Mouse (Mus musculus) CH12.LX (cell line): ENCODE data around the gene March10. TPM values are rescaled to one million over a fixed set of nuclear protein-coding genes. Genes with fewer than 3 reads are reported as not detected.

Source experiments
- DNase-seq: peaks from one replicate; pipeline ENCODE4 v3.0.0-alpha.2; 2013; ENCODE audit errors: extremely low read depth
- H3K27ac ChIP-seq: 2 replicates; pipeline ENCODE4 v1.5.1; 2012; ENCODE audit warnings: low read depth, mild to moderate bottlenecking, control low read depth, moderate library complexity; ENCODE audit not compliant: insufficient read depth
- H3K27me3 ChIP-seq: replicated peaks from 2 replicates; pipeline ENCODE3; 2012; ENCODE audit warnings: inconsistent platforms
- H3K36me3 ChIP-seq, 2 experiments: replicated peaks in 1 of 2; 2 replicates each; pipeline versions ENCODE3 to v1.6.1; 2012; ENCODE audit warnings: inconsistent platforms in 1 of 2, low read length in 1 of 2, mild to moderate bottlenecking in 1 of 2, mixed read lengths in 1 of 2, moderate library complexity in 1 of 2; ENCODE audit not compliant: control insufficient read depth in 1 of 2, insufficient read depth in 1 of 2
- H3K4me1 ChIP-seq, 2 experiments: 2 replicates each; pipeline ENCODE4 v1.6.1; 2012; ENCODE audit warnings: inconsistent platforms in 1 of 2, moderate library complexity in 1 of 2; ENCODE audit not compliant: insufficient read depth in 2 of 2, control insufficient read depth in 1 of 2
- H3K4me2 ChIP-seq: 2 replicates; pipeline ENCODE4 v1.6.1; 2012; ENCODE audit warnings: low read depth, mild to moderate bottlenecking, control low read depth; ENCODE audit not compliant: poor library complexity, insufficient read depth, severe bottlenecking
- H3K4me3 ChIP-seq, 3 experiments: fragments of 150-350 bp in 1 of 3; sonication (generic) in 1 of 3; replicated peaks in 1 of 3; 2 replicates each; pipeline versions ENCODE3 to v1.5.1; 2011 to 2012; ENCODE audit warnings: low read depth in 2 of 3, low read length in 2 of 3, mild to moderate bottlenecking in 2 of 3, moderate library complexity in 2 of 3, control low read depth in 1 of 3, improper control_type of control experiment in 1 of 3, inconsistent platforms in 1 of 3, mixed read lengths in 1 of 3; ENCODE audit not compliant: poor library complexity in 1 of 3
- H3K79me2 ChIP-seq: replicated peaks from 2 replicates; pipeline ENCODE4 v1.6.1; 2012; ENCODE audit warnings: mild to moderate bottlenecking, moderate library complexity; ENCODE audit not compliant: control insufficient read depth, poor library complexity, insufficient read depth, severe bottlenecking; ENCODE audit errors: extremely low read depth
- H3K9ac ChIP-seq: 2 replicates; pipeline ENCODE4 v1.6.1; 2012; ENCODE audit warnings: low read depth, mild to moderate bottlenecking, control low read depth, moderate library complexity; ENCODE audit not compliant: insufficient read depth
- H3K9me3 ChIP-seq: replicated peaks from 2 replicates; pipeline ENCODE3; 2012; ENCODE audit warnings: low read length, inconsistent platforms, mixed read lengths
- BHLHE40 ChIP-seq: IDR thresholded peaks from 2 replicates; pipeline ENCODE4 v1.6.1; 2011; ENCODE audit warnings: mild to moderate bottlenecking, low read depth, low read length, improper control_type of control experiment
- CHD1 ChIP-seq: IDR thresholded peaks from 2 replicates; pipeline ENCODE4 v1.6.1; 2012; ENCODE audit warnings: low read depth, low read length, improper control_type of control experiment, inconsistent platforms
- CTCF ChIP-seq, 2 experiments: IDR thresholded peaks in 1 of 2; conservative IDR thresholded peaks in 1 of 2; 2 replicates each; pipeline ENCODE4 v1.5.1; 2011 to 2012; ENCODE audit warnings: low read depth in 2 of 2, low read length in 2 of 2, improper control_type of control experiment in 1 of 2, inconsistent platforms in 1 of 2, mild to moderate bottlenecking in 1 of 2, moderate library complexity in 1 of 2
- E2F4 ChIP-seq: IDR thresholded peaks from 2 replicates; pipeline ENCODE4 v1.6.1; 2011; ENCODE audit warnings: low read depth, low read length, improper control_type of control experiment; ENCODE audit not compliant: insufficient replicate concordance
- ELF1 ChIP-seq: IDR thresholded peaks from 2 replicates; pipeline ENCODE4 v1.6.1; 2014; ENCODE audit warnings: low read depth, mild to moderate bottlenecking, inconsistent platforms, low read length, improper control_type of control experiment
- EP300 ChIP-seq: IDR thresholded peaks from 2 replicates; pipeline ENCODE4 v1.6.1; 2011; ENCODE audit warnings: low read length, improper control_type of control experiment
- ETS1 ChIP-seq: conservative IDR thresholded peaks from 2 replicates; pipeline ENCODE4 v1.6.1; 2012; ENCODE audit warnings: low read depth, mild to moderate bottlenecking, inconsistent platforms, low read length, improper control_type of control experiment, moderate library complexity
- HCFC1 ChIP-seq: IDR thresholded peaks from 2 replicates; pipeline ENCODE4 v1.6.1; 2012; ENCODE audit warnings: low read depth, mild to moderate bottlenecking, inconsistent platforms, low read length, improper control_type of control experiment
- IRF4 ChIP-seq: IDR thresholded peaks from 2 replicates; pipeline ENCODE4 v1.6.1; 2014; ENCODE audit warnings: low read depth, mild to moderate bottlenecking, inconsistent platforms, low read length, improper control_type of control experiment
- JUN ChIP-seq: IDR thresholded peaks from 2 replicates; pipeline ENCODE4 v1.6.1; 2011; ENCODE audit warnings: low read depth, mild to moderate bottlenecking, low read length, improper control_type of control experiment, moderate library complexity; ENCODE audit not compliant: insufficient read depth
- JUND ChIP-seq: conservative IDR thresholded peaks from 2 replicates; pipeline ENCODE4 v1.6.1; 2011; ENCODE audit warnings: low read depth, low read length, improper control_type of control experiment
- KAT2A ChIP-seq: IDR thresholded peaks from 2 replicates; pipeline ENCODE4 v1.6.1; 2012; ENCODE audit warnings: low read length, improper control_type of control experiment, inconsistent platforms; ENCODE audit not compliant: insufficient replicate concordance
- MAFK ChIP-seq: IDR thresholded peaks from 2 replicates; pipeline ENCODE4 v1.6.1; 2011; ENCODE audit warnings: low read length, improper control_type of control experiment; ENCODE audit not compliant: insufficient replicate concordance
- MAZ ChIP-seq: IDR thresholded peaks from 2 replicates; pipeline ENCODE4 v1.6.1; 2012; ENCODE audit warnings: low read depth, mild to moderate bottlenecking, inconsistent platforms, low read length, improper control_type of control experiment, moderate library complexity
- MEF2A ChIP-seq: IDR thresholded peaks from 2 replicates; pipeline ENCODE4 v1.6.1; 2014; ENCODE audit warnings: low read depth, mild to moderate bottlenecking, inconsistent platforms, low read length, improper control_type of control experiment, borderline replicate concordance
- MXI1 ChIP-seq: IDR thresholded peaks from 2 replicates; pipeline ENCODE4 v1.6.1; 2011; ENCODE audit warnings: mild to moderate bottlenecking, low read depth, low read length, improper control_type of control experiment
- MYC ChIP-seq: IDR thresholded peaks from 2 replicates; pipeline ENCODE4 v1.6.1; 2011; ENCODE audit warnings: low read depth, mild to moderate bottlenecking, improper control_type of control experiment, low read length
- NELFE ChIP-seq: IDR thresholded peaks from 2 replicates; pipeline ENCODE4 v1.6.1; 2011; ENCODE audit warnings: low read depth, low read length, improper control_type of control experiment
- PAX5 ChIP-seq: IDR thresholded peaks from 2 replicates; pipeline ENCODE4 v1.6.1; 2012; ENCODE audit warnings: low read length, inconsistent platforms, mixed read lengths
- POLR2AphosphoS2 ChIP-seq: IDR thresholded peaks from 2 replicates; pipeline ENCODE4 v1.6.1; 2011; ENCODE audit warnings: low read depth, low read length, improper control_type of control experiment
- RCOR1 ChIP-seq: conservative IDR thresholded peaks from 2 replicates; pipeline ENCODE4 v1.6.1; 2012; ENCODE audit warnings: low read depth, mild to moderate bottlenecking, inconsistent platforms, low read length, improper control_type of control experiment
- SIN3A ChIP-seq: IDR thresholded peaks from 2 replicates; pipeline ENCODE4 v1.6.1; 2012; ENCODE audit warnings: low read length, improper control_type of control experiment, inconsistent platforms
- UBTF ChIP-seq: IDR thresholded peaks from 2 replicates; pipeline ENCODE4 v1.6.1; 2012; ENCODE audit warnings: low read depth, mild to moderate bottlenecking, inconsistent platforms, low read length, improper control_type of control experiment, moderate library complexity
- USF1 ChIP-seq: IDR thresholded peaks from 2 replicates; pipeline ENCODE4 v1.6.1; 2014; ENCODE audit warnings: low read depth, mild to moderate bottlenecking, inconsistent platforms, low read length, improper control_type of control experiment
- ZMIZ1 ChIP-seq: IDR thresholded peaks from 2 replicates; pipeline ENCODE4 v1.6.1; 2012; ENCODE audit warnings: low read depth, mild to moderate bottlenecking, inconsistent platforms, low read length, improper control_type of control experiment
- ZNF384 ChIP-seq: IDR thresholded peaks from 2 replicates; pipeline ENCODE4 v1.6.1; 2012; ENCODE audit warnings: low read depth, low read length, improper control_type of control experiment, inconsistent platforms
- dilution Hi-C: fragments of 300-500 bp; cut with MboI; formaldehyde crosslinking; loops from 2 replicates; pipeline ENCODE4 v1.14.3; 2020; ENCODE audit warnings: low sequenced_read_pairs; ENCODE audit not compliant: extremely low pct_unique_long_range_greater_than_20kb, extremely low pct_ligation_motif_present
- in situ Hi-C: fragments of 300-500 bp; cut with MboI; formaldehyde crosslinking; loops from 3 replicates; pipeline ENCODE4 v1.14.3; 2019; ENCODE audit warnings: low sequenced_read_pairs, low pct_ligation_motif_present, low pct_unique_long_range_greater_than_20kb, mixed read lengths
- polyA plus RNA-seq: library from polyadenylated mRNA; unstranded; fragments of >175 nt; gene quantifications from 2 replicates; pipeline ENCODE4 v1.2.1, GENCODE M21; 2012; ENCODE audit warnings: low read depth; ENCODE audit not compliant: insufficient read length
- total RNA-seq, 2 experiments: library from RNA; depleted of rRNA; stranded (reverse); fragments of 300-350 nt in 1 of 2; fragments of >200 nt in 1 of 2; gene quantifications; 2 replicates each; pipeline ENCODE4 v1.2.3; 2012 to 2014

Gene March10
- total and polyA plus RNA-seq, 3 experiments, result not detected

GRCm38 (mm10) chr11:105470896-105471295 lies 14.4 kb upstream of the March10 start:
- TF ChIP-seq ETS1 (no peak), JUND (no peak), CTCF (conservative IDR thresholded peaks at IDR 0.05 in 1 of 2, IDR thresholded peaks at IDR 0.05 in 1 of 2; ENCODE audit: low read depth in 2 of 2, low read length in 2 of 2) (no peak), ELF1 (no peak), UBTF (no peak)
- dilution Hi-C loops, result no loop called here
- H3K9ac ChIP-seq, result no peak overlapping the region
- no peaks in the 10 kb centered on the region for H3K79me2 ChIP-seq
- DNase-seq, result no peak
- H3K9me3 ChIP-seq, result no peaks in the 10 kb centered on the region
- no peak overlapping the region for H3K27ac ChIP-seq
- in situ Hi-C loops, result no loop called here
- no peak overlapping the region for H3K4me3 ChIP-seq
- H3K4me2 ChIP-seq, result no peak overlapping the region
- H3K36me3 ChIP-seq, result no peaks in the 10 kb centered on the region
- H3K4me1 ChIP-seq, result peaks cover 5 to 50% of the 10 kb centered on the region in 2 experiments
- H3K27me3 ChIP-seq, result no peaks in the 10 kb centered on the region

- in situ Hi-C loops (no loop called here), dilution Hi-C loops (no loop called here)
- no peak overlapping the region for H3K27ac ChIP-seq
- peaks cover 5 to 50% of the 10 kb centered on the region in 2 experiments for H3K4me1 ChIP-seq
- H3K9me3 ChIP-seq, result no peaks in the 10 kb centered on the region
- TF ChIP-seq JUND (no peak), ZMIZ1 (no peak), USF1 (no peak), BHLHE40 (no peak), PAX5 (no peak), MEF2A (no peak), CHD1 (no peak), NELFE (no peak), SIN3A (no peak), KAT2A (no peak)
- no peak overlapping the region for H3K4me3 ChIP-seq
- no peaks in the 10 kb centered on the region for H3K27me3 ChIP-seq
- no peak for DNase-seq
- no peak overlapping the region for H3K9ac ChIP-seq
- no peak overlapping the region for H3K4me2 ChIP-seq
- no peaks in the 10 kb centered on the region for H3K36me3 ChIP-seq
- H3K79me2 ChIP-seq, result no peaks in the 10 kb centered on the region
Measured at GRCm38 (mm10) chr11:105469561-105469960, 13.0 kb upstream of the March10 start.

GRCm38 (mm10) chr11:105469091-105469507 lies 12.6 kb upstream of the March10 start:
- H3K4me1 ChIP-seq, result peaks cover 5 to 50% of the 10 kb centered on the region in 2 experiments
- no peaks in the 10 kb centered on the region for H3K9me3 ChIP-seq
- dilution Hi-C loops (no loop called here), in situ Hi-C loops (no loop called here)
- DNase-seq, result no peak
- H3K4me2 ChIP-seq, result no peak overlapping the region
- no peaks in the 10 kb centered on the region for H3K36me3 ChIP-seq
- no peaks in the 10 kb centered on the region for H3K79me2 ChIP-seq
- no peak overlapping the region for H3K4me3 ChIP-seq
- H3K27ac ChIP-seq, result no peak overlapping the region
- no peak overlapping the region for H3K9ac ChIP-seq
- TF ChIP-seq MAFK (no peak), MEF2A (no peak), SIN3A (no peak), MYC (no peak), PAX5 (no peak), IRF4 (no peak), MXI1 (no peak), JUN (no peak), HCFC1 (no peak), E2F4 (no peak), MAZ (no peak), EP300 (no peak), RCOR1 (no peak), USF1 (no peak), POLR2AphosphoS2 (no peak), ZNF384 (no peak)
- no peaks in the 10 kb centered on the region for H3K27me3 ChIP-seq
